24 mouse cellular contexts compared by ENCODE assay signal in the genomic region with DNA sequence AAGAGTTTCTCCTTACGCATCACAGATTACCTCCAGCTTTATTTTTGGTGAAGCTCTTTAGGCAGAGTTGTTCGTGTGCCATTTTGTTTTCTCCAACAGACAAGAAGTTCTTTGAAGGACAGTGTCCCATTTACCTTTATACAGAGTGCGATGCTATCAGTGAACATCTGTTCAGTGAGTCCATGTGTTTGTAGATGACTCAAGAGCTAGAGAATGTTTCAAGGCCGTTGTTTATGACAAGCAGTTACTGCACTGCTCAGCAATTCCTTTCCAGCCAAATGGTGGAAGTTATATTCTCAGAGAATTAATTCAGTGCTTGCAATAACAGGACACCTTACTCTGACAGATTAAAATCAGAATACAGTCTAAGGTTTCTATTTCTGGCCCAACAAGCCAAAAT. TPM values are rescaled to one million over a fixed set of nuclear protein-coding genes. Genes with fewer than 3 reads are reported as not detected.
DNase-seq lines count a peak whose midpoint lies in the region; ATAC-seq and TF ChIP-seq lines count a peak whose summit lies in the region.
"Had no signal": no experiment of that assay in that cellular context is flagged by ENCODE, and none has a peak within 500 bp of the region (broad histone marks: within the 10 kb centered on the region; RNA-seq: fewer than 3 reads in every experiment).

No protein-coding gene starts in this region.

- no peaks in the 10 kb centered on the region for H3K9me3 ChIP-seq in intestine, embryonic 15.5 days
- H3K9me3 ChIP-seq: embryonic facial prominence, embryonic 10.5 days; forebrain, embryonic 13.5 days; heart, embryonic 10.5 days; hindbrain, embryonic 12.5 days had no signal

- H3K4me3 ChIP-seq in intestine, embryonic 15.5 days (replicated peaks): no peak overlapping the region
- H3K4me3 ChIP-seq in thymus, adult 2 months (ENCODE audit: control insufficient read depth, insufficient read depth, low read length): no peak overlapping the region
- H3K4me3 ChIP-seq: embryonic facial prominence, embryonic 10.5 days; forebrain, embryonic 13.5 days; heart, embryonic 10.5 days; hindbrain, embryonic 12.5 days had no signal

- WGBS in intestine, embryonic 15.5 days: 58% methylated on average over 4 of the region's 4 CpGs
- 88% methylated on average over 4 of the region's 4 CpGs for WGBS in thymus, adult 2 months

- H3K36me3 ChIP-seq in intestine, embryonic 15.5 days: no peaks in the 10 kb centered on the region
- H3K36me3 ChIP-seq in thymus, adult 2 months (ENCODE audit: control insufficient read depth, insufficient read depth, low read length): no peaks in the 10 kb centered on the region
- H3K36me3 ChIP-seq: embryonic facial prominence, embryonic 10.5 days; heart, embryonic 10.5 days; hindbrain, embryonic 12.5 days had no signal

- TF ChIP-seq POLR2A in thymus, adult 2 months (IDR thresholded peaks at IDR 0.05; ENCODE audit: control insufficient read depth, extremely low read depth, insufficient read depth, low read length, poor library complexity): no peak

- H3K4me2 ChIP-seq in intestine, embryonic 15.5 days (replicated peaks): no peak overlapping the region
- H3K4me2 ChIP-seq: forebrain, embryonic 13.5 days; hindbrain, embryonic 12.5 days had no signal

- no peak overlapping the region for H3K27ac ChIP-seq in intestine, embryonic 15.5 days
- H3K27ac ChIP-seq in thymus, adult 2 months (ENCODE audit: control insufficient read depth, insufficient read depth, low read length): no peak overlapping the region
- H3K27ac ChIP-seq: embryonic facial prominence, embryonic 10.5 days; forebrain, embryonic 13.5 days; heart, embryonic 10.5 days; hindbrain, embryonic 12.5 days had no signal

- no peaks in the 10 kb centered on the region for H3K4me1 ChIP-seq in intestine, embryonic 15.5 days (replicated peaks)
- no peaks in the 10 kb centered on the region for H3K4me1 ChIP-seq in thymus, adult 2 months (replicated peaks; ENCODE audit: control insufficient read depth, insufficient read depth, low read length)
- H3K4me1 ChIP-seq: embryonic facial prominence, embryonic 10.5 days; forebrain, embryonic 13.5 days; heart, embryonic 10.5 days; hindbrain, embryonic 12.5 days had no signal

- TF ChIP-seq CTCF in thymus, adult 2 months (IDR thresholded peaks at IDR 0.05; ENCODE audit: borderline replicate concordance, control insufficient read depth, extremely low read depth, insufficient read depth, low read length, poor library complexity): no peak

- DNase-seq in 3T3-L1 (ENCODE audit: low read depth, low spot score) (peak; percentile 39), 416B (ENCODE audit: low read depth) (peak; percentile 63)
- no peak for DNase-seq in embryo, embryonic 11 days
- DNase-seq in cerebellum, postnatal 10 days: no peak
- DNase-seq in thymus, adult 2 months: no peak
- DNase-seq: adrenal gland, adult 2 months; adrenal gland, postnatal 25 days; cerebellum, adult 11-12 months; cerebellum, adult 9-10 months; cerebellum, postnatal 36 days; forebrain, postnatal 0 days; heart, adult 18-20 months; heart, postnatal 10 days; heart, postnatal 4 days had no signal

- H3K9ac ChIP-seq in intestine, embryonic 15.5 days: no peak overlapping the region
- H3K9ac ChIP-seq: forebrain, embryonic 13.5 days; forebrain, postnatal 0 days; hindbrain, embryonic 12.5 days had no signal

- no peaks in the 10 kb centered on the region for H3K27me3 ChIP-seq in intestine, embryonic 15.5 days (replicated peaks)
- H3K27me3 ChIP-seq in thymus, adult 2 months (ENCODE audit: control insufficient read depth, insufficient read depth, low read length): no peaks in the 10 kb centered on the region
- H3K27me3 ChIP-seq: forebrain, embryonic 13.5 days; hindbrain, embryonic 12.5 days had no signal

- ATAC-seq in intestine, embryonic 15.5 days: 0 out of 2 replicates have a peak, but pooled peaks have one; percentile 42
- ATAC-seq in megakaryocyte progenitor cell, adult 5-6 weeks (replicated peaks; ENCODE audit: poor library complexity): peak; percentile 31; the same call in 1 of the 2 replicates
- ATAC-seq: activated CD4-positive, CD25-positive, alpha-beta regulatory T cell, adult 4 months; forebrain, embryonic 13.5 days; forebrain, postnatal 0 days; hindbrain, embryonic 16.5 days; inflammation-experienced regulatory T-cells, adult 6 months; Patski had no signal

RNA-seq across cellular contexts. Expression of a gene that starts 27.5 kb away (rescaled TPM):
- polyA plus RNA-seq in intestine, embryonic 15.5 days (2015; fragmentation: Nextera tagmentation; extraction: Ambion mirVana): 246 and 291 TPM in 2 replicates
- total RNA-seq in megakaryocyte progenitor cell, adult 5-6 weeks (2015): 402 and 462 TPM in 2 replicates
- total RNA-seq in megakaryocyte progenitor cell, adult 5-6 weeks (2017): 443 and 535 TPM in 2 replicates
- 182 and 242 TPM in 2 replicates for polyA plus RNA-seq in thymus, adult 2 months (2012; rRNA removed)

Comparison
In these comparisons a context has a peak if more than half of its experiments do, and no peak if none do; other contexts are left out.
1. DNase-seq: peak in 3T3-L1 (single experiment) and 416B (single experiment); none in embryo, embryonic 11 days (single experiment), cerebellum, postnatal 10 days (0 of 2) and thymus, adult 2 months (single experiment).